Mouse (Mus musculus) liver, embryonic 14.5 days (tissue): ENCODE results near the gene Gm49711.

Experiments
- CTCF ChIP-seq: IDR thresholded peaks from 2 replicates; pipeline ENCODE4 v1.5.1; 2016; ENCODE audit warnings: antibody characterized with exemption, low read depth, control low read depth
- EP300 ChIP-seq: IDR thresholded peaks from 2 replicates; pipeline ENCODE4 v1.6.1; 2016; ENCODE audit warnings: antibody characterized with exemption, low read depth

DNA sequence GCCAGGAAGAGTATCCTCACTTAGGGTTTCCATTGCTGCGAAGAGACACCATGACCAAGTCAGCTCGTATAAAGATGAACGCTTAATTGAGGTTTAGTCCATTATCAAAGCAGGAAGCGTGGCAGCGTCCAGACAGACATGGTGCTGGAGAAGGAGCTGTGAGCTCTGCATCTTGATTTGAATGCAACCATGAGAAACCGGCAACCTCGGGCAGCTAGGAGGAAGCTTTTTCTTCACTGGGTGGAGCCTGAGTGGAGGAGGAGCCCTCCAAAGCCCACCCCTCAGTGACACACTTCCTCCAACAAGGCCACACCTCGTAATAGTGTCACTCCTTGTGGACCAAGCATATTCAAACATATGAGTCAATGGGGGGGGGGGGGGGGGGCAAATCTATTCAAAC, 71.7 kb downstream of the Gm49711 start:
- TF ChIP-seq CTCF (no peak), EP300 (no peak)
